Mouse (Mus musculus) embryonic facial prominence, embryonic 11.5 days (tissue): ENCODE measurements at regions not wholly inside any gene's neighbourhood (a gene's known extent, or its start where the extent isn't known, plus 50 kb on each side); places are given as distances from the start of the nearest gene placed in this dataset.
"Not testable (repeated sequence)": the region's sequence is repeated elsewhere in the genome, so short reads cannot be mapped to it uniquely, and the experiment has no call there.

Experiments
- ATAC-seq: fragments of 200-750 bp; cut with Nextera tagmentation; replicated peaks from 2 replicates; pipeline ENCODE4 v1.8.0; 2017; ENCODE audit warnings: low read depth; ENCODE audit not compliant: insufficient number of reproducible peaks, low FRiP score, low TSS enrichment
- DNase-seq: peaks from one replicate; pipeline ENCODE4 v3.0.0-alpha.2; 2015; ENCODE audit warnings: low spot score
- H3K27ac ChIP-seq: fragments of 300-500 bp; sonication (generic); replicated peaks from 2 replicates; pipeline ENCODE4 v1.5.1; 2014; ENCODE audit warnings: mild to moderate bottlenecking, low read depth, low read length, control low read depth
- H3K27me3 ChIP-seq: fragments of 300-500 bp; sonication (generic); 2 replicates; pipeline ENCODE4 v1.6.1; 2014; ENCODE audit warnings: mild to moderate bottlenecking, low read length, moderate library complexity, mixed read lengths; ENCODE audit not compliant: control insufficient read depth, insufficient read depth
- H3K36me3 ChIP-seq: fragments of 300-500 bp; sonication (generic); replicated peaks from 2 replicates; pipeline ENCODE4 v1.6.1; 2014; ENCODE audit warnings: low read depth, mild to moderate bottlenecking, low read length, moderate library complexity, mixed read lengths; ENCODE audit not compliant: control insufficient read depth, insufficient read depth
- H3K4me1 ChIP-seq: fragments of 300-500 bp; sonication (generic); 2 replicates; pipeline ENCODE4 v1.6.1; 2014; ENCODE audit warnings: low read length, mixed read lengths; ENCODE audit not compliant: control insufficient read depth, insufficient read depth
- H3K4me2 ChIP-seq: fragments of 300-500 bp; sonication (generic); 2 replicates; pipeline ENCODE4 v1.6.1; 2014; ENCODE audit warnings: low read depth, mild to moderate bottlenecking, control low read depth, low read length, moderate library complexity
- H3K4me3 ChIP-seq: fragments of 300-500 bp; sonication (generic); 2 replicates; pipeline ENCODE4 v1.5.1; 2014; ENCODE audit warnings: low read depth, low read length, control low read depth
- H3K9ac ChIP-seq: fragments of 300-500 bp; sonication (generic); replicated peaks from 2 replicates; pipeline ENCODE4 v1.6.1; 2014; ENCODE audit warnings: mild to moderate bottlenecking, control low read depth, low read length
- H3K9me3 ChIP-seq: fragments of 300-500 bp; sonication (generic); replicated peaks from 2 replicates; pipeline ENCODE4 v1.6.1; 2016; ENCODE audit warnings: mild to moderate bottlenecking, low read length, inconsistent platforms, mixed read lengths; ENCODE audit not compliant: control insufficient read depth
- WGBS: fragments of 180-500 bp; shearing (Covaris S2); extraction: QIAGEN DNeasy Blood & Tissue Kit; methylation state at CpG from one replicate; pipeline ENCODE4 v1.1.7; 2014; 5-methylcytosine and 5-hydroxymethylcytosine counted together

GRCm38 (mm10) chr6:4201176-4201575 lies 114.4 kb upstream of the Bet1 start:
- H3K4me3 ChIP-seq = no peak overlapping the region
- no peaks in the 10 kb centered on the region for H3K27me3 ChIP-seq
- no peaks in the 10 kb centered on the region for H3K4me1 ChIP-seq
- no peak for DNase-seq
- no peaks in the 10 kb centered on the region for H3K9me3 ChIP-seq
- H3K9ac ChIP-seq = no peak overlapping the region
- WGBS = 59% methylated on average over 2 of the region's 2 CpGs
- ATAC-seq = no peak
- no peaks in the 10 kb centered on the region for H3K36me3 ChIP-seq
- H3K4me2 ChIP-seq = no peak overlapping the region
- H3K27ac ChIP-seq = no peak overlapping the region

- 88% methylated on average over 5 of the region's 5 CpGs for WGBS
- Histone ChIP-seq H3K4me3 (no peak overlapping the region), H3K9ac (no peak overlapping the region), H3K27me3 (no peaks in the 10 kb centered on the region), H3K36me3 (no peaks in the 10 kb centered on the region), H3K4me2 (no peak overlapping the region), H3K27ac (no peak overlapping the region), H3K4me1 (no peaks in the 10 kb centered on the region), H3K9me3 (no peaks in the 10 kb centered on the region)
- ATAC-seq (no peak), DNase-seq (no peak)
Observed at GRCm38 (mm10) chr6:4205681-4206080, 118.9 kb upstream of the Bet1 start.

- H3K4me2 ChIP-seq = no peak overlapping the region
- H3K27ac ChIP-seq = no peak overlapping the region
- H3K4me1 ChIP-seq = no peaks in the 10 kb centered on the region
- no peaks in the 10 kb centered on the region for H3K36me3 ChIP-seq
- WGBS = 28% methylated on average over 9 of the region's 9 CpGs
- ATAC-seq (0 out of 2 replicates have a peak, but pooled peaks have one; percentile 29), DNase-seq (peak; percentile 39)
- no peaks in the 10 kb centered on the region for H3K27me3 ChIP-seq
- no peak overlapping the region for H3K4me3 ChIP-seq
- H3K9ac ChIP-seq = no peak overlapping the region
- no peaks in the 10 kb centered on the region for H3K9me3 ChIP-seq
Observed at GRCm38 (mm10) chr6:4245265-4246112, 158.7 kb upstream of the Bet1 start.

GRCm38 (mm10) chr6:4246113-4246419 lies 159.3 kb upstream of the Bet1 start:
- Histone ChIP-seq H3K4me1 (no peaks in the 10 kb centered on the region), H3K27me3 (no peaks in the 10 kb centered on the region), H3K9ac (no peak overlapping the region), H3K9me3 (no peaks in the 10 kb centered on the region), H3K36me3 (no peaks in the 10 kb centered on the region), H3K4me3 (no peak overlapping the region), H3K27ac (no peak overlapping the region), H3K4me2 (no peak overlapping the region)
- WGBS = 33% methylated on average over 2 of the region's 2 CpGs
- DNase-seq (no peak), ATAC-seq (no peak)

GRCm38 (mm10) chr6:4276607-4277006 lies 189.8 kb upstream of the Bet1 start:
- H3K4me3 ChIP-seq = no peak overlapping the region
- H3K27ac ChIP-seq = no peak overlapping the region
- H3K4me2 ChIP-seq = no peak overlapping the region
- ATAC-seq = no peak
- DNase-seq = peak; percentile 54
- no peak overlapping the region for H3K9ac ChIP-seq
- H3K27me3 ChIP-seq = no peaks in the 10 kb centered on the region
- 29% methylated on average over 4 of the region's 4 CpGs for WGBS
- no peaks in the 10 kb centered on the region for H3K36me3 ChIP-seq
- no peaks in the 10 kb centered on the region for H3K4me1 ChIP-seq
- no peaks in the 10 kb centered on the region for H3K9me3 ChIP-seq

GRCm38 (mm10) chr6:4277245-4277890 lies 190.6 kb upstream of the Bet1 start:
- H3K36me3 ChIP-seq = no peaks in the 10 kb centered on the region
- no peaks in the 10 kb centered on the region for H3K4me1 ChIP-seq
- 35% methylated on average over 2 of the region's 2 CpGs for WGBS
- H3K4me2 ChIP-seq = no peak overlapping the region
- no peak overlapping the region for H3K4me3 ChIP-seq
- DNase-seq (no peak), ATAC-seq (no peak)
- no peak overlapping the region for H3K9ac ChIP-seq
- no peaks in the 10 kb centered on the region for H3K9me3 ChIP-seq
- no peak overlapping the region for H3K27ac ChIP-seq
- no peaks in the 10 kb centered on the region for H3K27me3 ChIP-seq

- Histone ChIP-seq H3K27me3 (no peaks in the 10 kb centered on the region), H3K4me2 (no peak overlapping the region), H3K36me3 (no peaks in the 10 kb centered on the region), H3K4me3 (no peak overlapping the region), H3K9me3 (no peaks in the 10 kb centered on the region), H3K9ac (no peak overlapping the region), H3K27ac (no peak overlapping the region), H3K4me1 (no peaks in the 10 kb centered on the region)
- DNase-seq (no peak), ATAC-seq (no peak)
- 78% methylated on average over 2 of the region's 2 CpGs for WGBS
Observed at GRCm38 (mm10) chr6:4291380-4291779, 204.6 kb upstream of the Bet1 start.

GRCm38 (mm10) chr6:4303410-4303809 lies 201.2 kb upstream of the Col1a2 start:
- not testable (repeated sequence) for H3K36me3 ChIP-seq, ATAC-seq, DNase-seq, H3K4me2 ChIP-seq, H3K4me1 ChIP-seq, H3K9me3 ChIP-seq, H3K4me3 ChIP-seq, H3K27ac ChIP-seq, H3K9ac ChIP-seq, H3K27me3 ChIP-seq
